Mouse (Mus musculus) cerebellum, adult 2 months (tissue): ENCODE measurements at regions not wholly inside any gene's neighbourhood (a gene's known extent, or its start where the extent isn't known, plus 50 kb on each side); places are given as distances from the start of the nearest gene placed in this dataset.

Source experiments
- CTCF ChIP-seq: fragments of 200-500 bp; IDR thresholded peaks from 2 replicates; pipeline ENCODE4 v1.5.1; 2011; ENCODE audit warnings: low read depth, mild to moderate bottlenecking, control low read depth, low read length, moderate library complexity, borderline replicate concordance; ENCODE audit not compliant: insufficient read depth
- POLR2A ChIP-seq: fragments of 200-500 bp; IDR thresholded peaks from 2 replicates; pipeline ENCODE4 v1.6.1; 2011; ENCODE audit warnings: low read length, control low read depth, borderline replicate concordance; ENCODE audit not compliant: insufficient read depth

DNA sequence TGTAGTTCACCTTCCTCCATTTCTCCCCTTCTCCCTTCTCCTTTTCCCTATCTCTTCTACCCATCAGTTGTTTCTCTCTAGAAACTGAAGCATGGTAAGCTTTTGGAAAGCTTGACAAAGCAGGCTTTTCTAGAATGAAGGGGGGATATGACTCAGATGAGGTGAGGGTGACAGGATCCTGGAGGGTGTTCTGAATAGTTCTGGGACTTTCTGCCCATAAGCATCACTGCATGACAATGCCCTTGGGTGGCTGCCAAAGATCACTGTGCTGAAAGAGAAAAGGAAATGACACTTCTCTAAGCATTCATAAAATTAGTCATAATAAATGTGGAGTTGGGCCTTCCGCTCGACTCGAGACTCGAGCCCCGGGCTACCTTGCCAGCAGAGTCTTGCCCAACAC lies 67.7 kb upstream of the Gpr158 start:
- TF ChIP-seq POLR2A (no peak), CTCF (no peak)
